Comparison of ENCODE assay signal across 8 mouse cellular contexts in the genomic region with DNA sequence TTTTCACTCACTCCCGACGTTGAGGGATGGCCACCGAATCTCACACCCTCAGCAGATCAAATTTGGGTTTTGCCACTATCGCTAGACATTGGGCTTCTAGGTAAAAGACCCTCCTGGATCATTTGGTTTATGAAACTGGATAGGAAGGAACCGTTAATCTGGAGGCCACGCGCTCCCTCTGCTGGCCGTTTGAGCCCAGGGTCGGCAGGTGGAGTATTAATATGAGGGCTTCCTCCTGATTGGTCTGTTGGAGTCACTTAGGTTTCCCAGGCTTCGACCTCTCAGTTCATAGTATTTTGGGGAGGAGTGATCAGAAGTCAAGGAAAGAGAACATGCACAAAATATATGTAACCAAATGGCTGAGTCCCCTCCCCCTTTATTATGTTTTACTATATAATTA. TPM values are rescaled to one million over a fixed set of nuclear protein-coding genes. Genes with fewer than 3 reads are reported as not detected.
DNase-seq lines count a peak whose midpoint lies in the region; ATAC-seq and TF ChIP-seq lines count a peak whose summit lies in the region.

No protein-coding gene starts in this region.

- no peak for ATAC-seq in embryonic facial prominence, embryonic 14.5 days (ENCODE audit: low read depth)
- no peak for ATAC-seq in inflammation-experienced regulatory T-cells, adult 6 months

- 27% methylated on average over 10 of the region's 10 CpGs for WGBS in heart, adult 2 months
- WGBS in heart, embryonic 10.5 days: 28% methylated on average over 10 of the region's 10 CpGs
- WGBS in embryonic facial prominence, embryonic 14.5 days: 45% methylated on average over 10 of the region's 10 CpGs

- H3K27ac ChIP-seq in heart, adult 2 months: no peak overlapping the region
- no peak overlapping the region for H3K27ac ChIP-seq in heart, embryonic 10.5 days
- H3K27ac ChIP-seq in embryonic facial prominence, embryonic 14.5 days (replicated peaks; ENCODE audit: low read depth, low read length): no peak overlapping the region

- no peaks in the 10 kb centered on the region for H3K79me2 ChIP-seq in heart, adult 2 months (replicated peaks; ENCODE audit: control insufficient read depth, insufficient read depth, low read length)

- H3K9me3 ChIP-seq in heart, embryonic 10.5 days: no peaks in the 10 kb centered on the region
- H3K9me3 ChIP-seq in embryonic facial prominence, embryonic 14.5 days (ENCODE audit: control insufficient read depth, low read length): no peaks in the 10 kb centered on the region

- peak; percentile 80 for TF ChIP-seq CTCF in heart, adult 2 months (IDR thresholded peaks at IDR 0.05)

- H3K9ac ChIP-seq in heart, adult 2 months (ENCODE audit: low read depth, low read length): no peak overlapping the region
- H3K9ac ChIP-seq in embryonic facial prominence, embryonic 14.5 days (ENCODE audit: low read depth, low read length): no peak overlapping the region

- no peak overlapping the region for H3K4me2 ChIP-seq in embryonic facial prominence, embryonic 14.5 days (ENCODE audit: low read depth, low read length)

- peak; percentile 24 to 59 for DNase-seq in heart, adult 2 months
- no peak for DNase-seq in heart, embryonic 10.5 days (ENCODE audit: low spot score)
- DNase-seq in A20 (ENCODE audit: low read depth, low spot score): peak; percentile 55
- DNase-seq in adrenal gland, postnatal 25 days: peak; percentile 55
- DNase-seq in embryonic facial prominence, embryonic 14.5 days (ENCODE audit: low spot score): peak; percentile 5
- peak; percentile 28 to 78 for DNase-seq in kidney, postnatal 36 days
- peak; percentile 36 for DNase-seq in mesoderm, embryonic 11.5 days (ENCODE audit: low read depth, low spot score)

- TF ChIP-seq EP300 in heart, adult 2 months (IDR thresholded peaks at IDR 0.05; ENCODE audit: insufficient read depth, low read depth, low read length): no peak

- no peak for TF ChIP-seq POLR2A in heart, adult 2 months (IDR thresholded peaks at IDR 0.05; ENCODE audit: insufficient read depth, low read depth, low read length)

- no peaks in the 10 kb centered on the region for H3K27me3 ChIP-seq in heart, adult 2 months (ENCODE audit: control insufficient read depth, insufficient read depth, low read length)
- H3K27me3 ChIP-seq in heart, embryonic 10.5 days (ENCODE audit: insufficient read depth, poor library complexity, severe bottlenecking): no peaks in the 10 kb centered on the region
- no peaks in the 10 kb centered on the region for H3K27me3 ChIP-seq in embryonic facial prominence, embryonic 14.5 days (replicated peaks; ENCODE audit: control insufficient read depth, insufficient read depth, low read length)

- H3K36me3 ChIP-seq in heart, adult 2 months (ENCODE audit: control insufficient read depth, insufficient read depth, low read length): no peaks in the 10 kb centered on the region
- no peaks in the 10 kb centered on the region for H3K36me3 ChIP-seq in heart, embryonic 10.5 days
- no peaks in the 10 kb centered on the region for H3K36me3 ChIP-seq in embryonic facial prominence, embryonic 14.5 days (ENCODE audit: control insufficient read depth, insufficient read depth, low read length)

- no peaks in the 10 kb centered on the region for H3K4me1 ChIP-seq in heart, adult 2 months (ENCODE audit: control insufficient read depth, insufficient read depth, low read length)
- no peaks in the 10 kb centered on the region for H3K4me1 ChIP-seq in heart, embryonic 10.5 days
- H3K4me1 ChIP-seq in embryonic facial prominence, embryonic 14.5 days (ENCODE audit: control insufficient read depth, insufficient read depth, low read length): no peaks in the 10 kb centered on the region

- intact Hi-C loops in heart, adult 2 months (cut with DNase I): loop anchor here (5.0 kb wide), 1 partner anchor 96 kb away; no protein-coding TSS in a partner anchor

- H3K4me3 ChIP-seq in heart, adult 2 months: no peak overlapping the region
- H3K4me3 ChIP-seq in heart, embryonic 10.5 days: no peak overlapping the region
- H3K4me3 ChIP-seq in embryonic facial prominence, embryonic 14.5 days (ENCODE audit: low read depth, low read length): no peak overlapping the region

RNA-seq across cellular contexts. Expression of a gene that starts 2.5 kb away (rescaled TPM):
- 1 to 10 TPM; 1.5 to 2.0 TPM for total RNA-seq in heart, adult 2 months (2021)
- 0.25 and 0.88 TPM in 2 replicates for polyA plus RNA-seq in heart, adult 2 months (2012; rRNA removed)
- polyA plus RNA-seq in heart, embryonic 10.5 days (2016; fragmentation: Nextera tagmentation; extraction: Ambion mirVana): 9.1 and 9.8 TPM in 2 replicates
- 3.8 and 5.2 TPM in 2 replicates for total RNA-seq in adrenal gland, postnatal 25 days (2021)
- 8.0 and 9.5 TPM in 2 replicates for polyA plus RNA-seq in embryonic facial prominence, embryonic 14.5 days (2014; fragmentation: Nextera tagmentation; extraction: Ambion mirVana)
- not detected for polyA plus RNA-seq in inflammation-experienced regulatory T-cells, adult 6 months (2017; shearing (Covaris generic))

RNA-seq across cellular contexts. Expression of a gene that starts 34.0 kb away (rescaled TPM):
- total RNA-seq in heart, adult 2 months (2021): 10 to 100 TPM; 19.9 to 22.9 TPM
- polyA plus RNA-seq in heart, adult 2 months (2012; rRNA removed): 19.1 and 27.8 TPM in 2 replicates
- polyA plus RNA-seq in heart, embryonic 10.5 days (2016; fragmentation: Nextera tagmentation; extraction: Ambion mirVana): 12.8 and 14.5 TPM in 2 replicates
- total RNA-seq in adrenal gland, postnatal 25 days (2021): 27.7 and 30.6 TPM in 2 replicates
- 17.3 and 18.0 TPM in 2 replicates for polyA plus RNA-seq in embryonic facial prominence, embryonic 14.5 days (2014; fragmentation: Nextera tagmentation; extraction: Ambion mirVana)
- polyA plus RNA-seq in inflammation-experienced regulatory T-cells, adult 6 months (2017; shearing (Covaris generic)): 10 to 100 TPM in 1 of 3 experiments, 1 to 10 TPM in 2; 7.7 to 11.0 (median 9.0) TPM
